Mouse (Mus musculus) E14TG2a.4 (cell line): ENCODE measurements around the gene Tmed2.

Experiments used
- CTCF ChIP-seq: conservative IDR thresholded peaks from 2 replicates; pipeline ENCODE4 v1.5.1; 2014; ENCODE audit warnings: low read length
- POU5F1 ChIP-seq: IDR thresholded peaks from 2 replicates; pipeline ENCODE4 v1.6.1; 2014; ENCODE audit warnings: low read length, borderline replicate concordance

- TF ChIP-seq CTCF, result no peak
- TF ChIP-seq POU5F1, result no peak
Measured at GRCm38 (mm10) chr5:124505235-124505634, 35.3 kb upstream of the Tmed2 start.
